Mouse (Mus musculus): ENCODE measurements at regions not wholly inside any gene's neighbourhood (a gene's known extent, or its start where the extent isn't known, plus 50 kb on each side); places are given as distances from the start of the nearest gene placed in this dataset.

GRCm38 (mm10) chr8:113183186-113183585 is 452.2 kb upstream of the Mon1b start:
- peak; percentile 24 to 34 for DNase-seq

- DNase-seq = peak; percentile 75 to 86
Observed at GRCm38 (mm10) chr8:113190537-113190936, 444.9 kb upstream of the Mon1b start.

GRCm38 (mm10) chr8:113191537-113191936 is 443.9 kb upstream of the Mon1b start:
- no peak for DNase-seq

Measured in cerebellum, postnatal 25 days (tissue).